Comparison of ENCODE assay signal across 12 mouse cellular contexts in genomic region chr11:38729101-38729500, GRCm38 (mm10).
"Had no signal": no experiment of that assay in that cellular context is flagged by ENCODE, and none has a peak within 500 bp of the region (broad histone marks: within the 10 kb centered on the region; RNA-seq: fewer than 3 reads in every experiment).

No protein-coding gene starts in this region.

- DNase-seq: kidney, adult 11 months; kidney, adult 8-10 months; kidney, postnatal 10 days; kidney, postnatal 36 days; layer of hippocampus, adult 9-11 months; left cerebral cortex, postnatal 4 days; liver, postnatal 0 days; thymus, adult 2 months; thymus, postnatal 14 days; thymus, postnatal 4 days had no signal

- ATAC-seq: liver, postnatal 0 days; lung, postnatal 0 days; midbrain, embryonic 15.5 days had no signal
